Mouse (Mus musculus) heart, adult 2 months (tissue): Measurements from ENCODE around the gene Glis1.

Experiments used
- CTCF ChIP-seq: fragments of 200-600 bp; IDR thresholded peaks from 2 replicates; pipeline ENCODE4 v1.8.1; 2022; ENCODE audit warnings: antibody characterized with exemption, mild to moderate bottlenecking, moderate library complexity
- POLR2A ChIP-seq: fragments of 200-500 bp; IDR thresholded peaks from 2 replicates; pipeline ENCODE4 v1.6.1; 2011; ENCODE audit warnings: mild to moderate bottlenecking, low read depth, low read length, control low read depth; ENCODE audit not compliant: insufficient read depth

- TF ChIP-seq CTCF (no peak), POLR2A (no peak)
Measured at GRCm38 (mm10) chr4:107580883-107581282, 146.5 kb downstream of the Glis1 start.
